Mouse (Mus musculus): ENCODE measurements around the gene Gucy1a1.
"Not testable (repeated sequence)": the region's sequence is repeated elsewhere in the genome, so short reads cannot be mapped to it uniquely, and the experiment has no call there.

Gucy1a1 gene

GRCm38 (mm10) chr3:82145126-82145901, at the start of gene Gucy1a1:
Gucy1a1 (minus strand) TSS chr3:82145789.
- DNase-seq (ENCODE audit: low read depth, low spot score) = peak; percentile 84

- DNase-seq (ENCODE audit: low read depth, low spot score) = no peak
These were observed 46.1 kb upstream of the Gucy1a1 start for GRCm38 (mm10) chr3:82191559-82192245.

GRCm38 (mm10) chr3:82185626-82186025, 40.0 kb upstream of the Gucy1a1 start:
- DNase-seq (ENCODE audit: low read depth, low spot score) = peak; percentile 77

- no peak for DNase-seq (ENCODE audit: low read depth, low spot score)
These were observed 35.9 kb upstream of the Gucy1a1 start for GRCm38 (mm10) chr3:82181500-82181899.

GRCm38 (mm10) chr3:82180253-82180652, 34.7 kb upstream of the Gucy1a1 start:
- DNase-seq (ENCODE audit: low read depth, low spot score) = no peak

GRCm38 (mm10) chr3:82175501-82175900, 29.9 kb upstream of the Gucy1a1 start:
- DNase-seq (ENCODE audit: low read depth, low spot score) = no peak

- DNase-seq (ENCODE audit: low read depth, low spot score) = no peak
These were observed 21.5 kb upstream of the Gucy1a1 start for GRCm38 (mm10) chr3:82167064-82167463.

GRCm38 (mm10) chr3:82165937-82166336, 20.3 kb upstream of the Gucy1a1 start:
- DNase-seq (ENCODE audit: low read depth, low spot score) = no peak

- DNase-seq (ENCODE audit: low read depth, low spot score) = not testable (repeated sequence)
These were observed 17.4 kb upstream of the Gucy1a1 start for GRCm38 (mm10) chr3:82162992-82163391.

- DNase-seq (ENCODE audit: low read depth, low spot score) = no peak
These were observed 389 bp upstream of the Gucy1a1 start for GRCm38 (mm10) chr3:82145978-82146377.

- peak; percentile 41 for DNase-seq (ENCODE audit: low read depth, low spot score)
These were observed 864 bp downstream of the Gucy1a1 start for GRCm38 (mm10) chr3:82144725-82145125.

- DNase-seq (ENCODE audit: low read depth, low spot score) = no peak
These were observed 4.8 kb downstream of the Gucy1a1 start for GRCm38 (mm10) chr3:82140781-82141180.

- DNase-seq (ENCODE audit: low read depth, low spot score) = peak; percentile 26
These were observed 7.5 kb downstream of the Gucy1a1 start for GRCm38 (mm10) chr3:82138002-82138667.

GRCm38 (mm10) chr3:82135483-82135882, 10.1 kb downstream of the Gucy1a1 start:
- no peak for DNase-seq (ENCODE audit: low read depth, low spot score)

GRCm38 (mm10) chr3:82129258-82129657, 16.3 kb downstream of the Gucy1a1 start:
- DNase-seq (ENCODE audit: low read depth, low spot score) = no peak

GRCm38 (mm10) chr3:82124567-82124966, 21.0 kb downstream of the Gucy1a1 start:
- DNase-seq (ENCODE audit: low read depth, low spot score) = no peak

- DNase-seq (ENCODE audit: low read depth, low spot score) = no peak
These were observed 26.7 kb downstream of the Gucy1a1 start for GRCm38 (mm10) chr3:82118916-82119315.

- DNase-seq (ENCODE audit: low read depth, low spot score) = no peak
These were observed 33.1 kb downstream of the Gucy1a1 start for GRCm38 (mm10) chr3:82112439-82112838.

GRCm38 (mm10) chr3:82111986-82112385, 33.6 kb downstream of the Gucy1a1 start:
- peak; percentile 28 for DNase-seq (ENCODE audit: low read depth, low spot score)

GRCm38 (mm10) chr3:82108951-82109350, 36.6 kb downstream of the Gucy1a1 start:
- DNase-seq (ENCODE audit: low read depth, low spot score) = no peak

- no peak for DNase-seq (ENCODE audit: low read depth, low spot score)
These were observed 41.4 kb downstream of the Gucy1a1 start for GRCm38 (mm10) chr3:82104229-82104628.

- peak; percentile 55 for DNase-seq (ENCODE audit: low read depth, low spot score)
These were observed 46.5 kb downstream of the Gucy1a1 start for GRCm38 (mm10) chr3:82099127-82099526.

All from brain, adult 2 months (tissue).